Mouse (Mus musculus) MEL-GATA-1-ER (cell line): ENCODE data around the gene Khnyn.
A peak's percentile ranks its signal among the peaks of the same experiment; 100 is the strongest.

Source experiments
- DNase-seq: peaks from one replicate; pipeline ENCODE4 v3.0.0-alpha.2; 2012; ENCODE audit warnings: low read depth; ENCODE audit errors: extremely low read depth

Khnyn gene

DNA sequence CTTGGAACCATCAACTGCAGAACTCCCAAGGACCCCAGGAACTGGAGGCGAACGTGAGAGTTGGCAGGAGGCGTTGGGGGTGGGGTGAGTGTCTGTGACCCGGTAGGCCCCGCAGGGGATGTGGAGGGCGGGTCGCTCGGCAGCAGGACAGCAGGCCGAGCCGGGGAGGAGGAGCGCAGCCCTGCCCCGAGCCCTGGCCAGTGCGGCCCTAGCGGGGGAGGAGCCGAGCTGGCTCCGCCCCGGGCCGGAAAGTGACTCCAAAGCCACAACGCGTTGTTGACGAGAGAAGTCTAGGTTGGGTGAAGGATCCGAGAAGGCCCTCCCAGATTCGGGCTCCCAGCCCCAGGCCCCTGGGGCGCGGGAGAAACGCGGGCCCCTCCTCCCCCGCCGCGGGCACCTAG lies at the start of gene Khnyn:
Gene Khnyn, plus strand, starts transcription at position 235 of the 401 bp plus-strand sequence.
- DNase-seq = peak; percentile 81

DNA sequence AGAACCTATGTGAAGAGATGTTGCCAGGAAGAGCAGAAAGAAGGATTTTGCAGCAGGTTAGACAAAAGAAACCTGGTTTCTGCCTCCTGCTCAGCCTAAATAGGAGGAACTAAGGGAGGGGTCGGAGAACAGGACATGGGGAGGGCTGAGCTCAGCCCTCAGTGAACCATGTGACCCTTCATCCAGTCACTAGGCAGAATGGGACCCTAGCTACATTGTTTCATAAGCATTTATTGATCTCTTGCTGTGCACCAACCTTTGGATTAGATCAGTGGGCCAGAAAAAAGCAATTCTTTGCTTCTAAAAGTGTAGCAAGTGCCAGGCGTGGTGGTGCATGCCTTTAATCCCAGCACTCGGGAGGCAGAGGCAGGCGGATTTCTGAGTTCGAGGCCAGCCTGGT lies 46.4 kb upstream of the Khnyn start:
- DNase-seq = no peak

DNA sequence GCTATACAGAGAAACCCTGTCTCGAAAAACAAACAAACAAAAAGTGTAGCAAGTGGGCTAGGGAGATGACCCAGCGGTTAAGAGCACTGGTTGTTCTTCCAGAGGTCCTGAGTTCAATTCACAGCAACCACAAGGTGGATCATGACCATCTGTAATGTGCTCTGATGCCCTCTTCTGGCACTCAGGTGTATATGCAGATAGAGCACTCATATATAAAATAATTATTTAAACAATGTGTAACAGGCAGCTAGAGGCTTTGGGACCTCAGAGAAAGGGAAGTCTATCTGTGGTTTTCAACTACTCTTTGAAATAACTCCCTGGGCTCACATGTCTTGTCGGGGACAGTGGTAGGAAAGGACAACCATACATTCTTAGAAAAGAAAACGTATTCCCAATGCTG lies 46.0 kb upstream of the Khnyn start:
- no peak for DNase-seq

DNA sequence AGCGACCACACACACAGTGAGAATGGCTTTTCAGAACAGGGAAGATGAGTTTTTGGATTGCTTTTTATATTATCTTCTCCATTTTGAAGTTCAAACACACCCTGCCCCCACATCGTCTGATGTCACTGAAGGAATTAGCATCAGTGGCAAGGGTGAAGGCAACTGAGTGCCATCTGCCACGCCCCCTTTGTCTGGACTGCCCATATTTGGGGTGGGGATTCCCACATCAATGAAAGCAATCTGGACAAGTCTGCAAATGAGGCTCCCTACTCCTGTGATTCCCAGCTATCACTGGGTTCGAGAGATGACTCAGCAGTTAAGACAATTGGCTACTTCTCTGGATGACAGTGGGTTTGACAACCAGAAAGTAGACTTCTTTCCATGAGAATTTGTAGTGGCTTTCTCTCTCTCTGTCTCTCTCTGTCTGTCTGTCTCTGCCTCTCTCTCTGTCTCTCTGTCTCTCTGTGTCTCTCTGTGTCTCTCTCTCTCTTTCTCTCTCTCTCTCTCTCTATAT lies 43.8 kb upstream of the Khnyn start:
- DNase-seq = no peak

DNA sequence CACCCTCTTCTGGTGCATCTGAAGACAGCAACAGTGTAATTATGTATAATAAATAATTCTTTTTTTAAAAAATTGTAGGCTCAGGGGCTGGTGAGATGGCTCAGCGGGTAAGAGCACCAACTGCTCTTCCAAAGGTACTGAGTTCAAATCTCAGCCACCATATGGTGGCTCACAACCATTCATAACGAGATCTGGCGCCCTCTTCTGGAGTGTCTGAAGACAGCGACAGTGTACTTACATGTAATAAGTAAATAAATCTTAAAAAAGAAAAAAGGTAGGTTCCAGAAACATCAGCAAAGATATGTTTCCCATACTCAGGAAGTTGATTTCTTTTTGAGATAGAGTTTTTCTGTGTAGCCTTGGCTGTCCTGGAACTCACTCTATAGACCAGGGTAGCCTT lies 42.0 kb upstream of the Khnyn start:
- DNase-seq = no peak

DNA sequence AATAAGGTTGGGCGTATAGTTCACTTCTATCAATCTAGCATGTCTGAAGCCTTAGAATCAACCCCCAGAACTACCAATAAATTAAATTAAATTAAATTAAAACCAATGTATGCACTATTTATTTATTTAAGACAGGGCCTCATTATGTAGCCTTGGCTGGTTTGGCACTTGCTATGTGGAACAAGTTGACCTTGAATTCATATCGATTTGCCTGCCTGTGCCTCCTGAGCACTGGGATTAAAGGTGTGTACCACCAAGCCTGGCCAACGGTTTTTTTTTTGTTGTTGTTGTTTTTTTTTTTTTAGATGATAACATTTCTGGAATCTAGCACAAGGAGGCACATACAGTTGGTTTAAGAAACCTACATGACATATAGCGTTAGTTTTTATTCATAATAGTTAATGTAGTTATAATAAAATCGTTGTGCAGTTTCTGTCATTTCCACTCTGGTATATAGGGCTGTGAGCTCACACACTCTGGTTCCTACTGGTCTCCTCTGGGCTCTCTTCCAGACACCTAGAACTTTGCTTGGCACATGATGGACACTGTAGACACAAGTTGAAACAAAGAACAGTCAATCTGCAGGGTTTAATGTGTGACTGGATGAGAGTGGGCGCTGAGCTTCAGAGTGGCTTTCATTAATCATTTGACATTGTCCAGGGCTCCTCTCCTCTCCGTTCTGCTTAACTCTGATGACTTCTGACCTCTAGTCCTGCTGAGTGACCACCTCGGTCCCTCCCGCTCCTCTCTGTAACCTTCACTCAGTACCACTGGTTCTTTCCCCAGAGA lies 39.0 kb upstream of the Khnyn start:
- DNase-seq = no peak

DNA sequence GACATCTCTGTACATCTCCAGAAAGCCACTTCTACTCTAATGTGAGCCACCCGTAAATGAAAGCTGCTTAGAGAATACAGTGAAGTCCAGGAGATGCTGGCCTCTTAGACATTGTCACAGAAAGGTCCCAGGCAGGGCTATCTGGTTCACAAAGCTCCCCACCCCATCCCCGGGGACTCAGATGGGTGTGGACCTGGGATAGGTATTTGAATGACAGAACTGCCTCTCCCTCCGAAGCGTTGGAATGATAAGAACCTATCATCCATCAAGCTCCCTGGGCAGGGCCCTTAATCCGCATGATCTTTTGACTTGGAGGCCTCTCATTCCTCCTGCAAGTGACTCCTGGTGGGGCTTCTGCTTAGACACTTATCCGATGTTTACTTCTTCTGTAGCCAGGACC lies 33.9 kb upstream of the Khnyn start:
- no peak for DNase-seq

DNA sequence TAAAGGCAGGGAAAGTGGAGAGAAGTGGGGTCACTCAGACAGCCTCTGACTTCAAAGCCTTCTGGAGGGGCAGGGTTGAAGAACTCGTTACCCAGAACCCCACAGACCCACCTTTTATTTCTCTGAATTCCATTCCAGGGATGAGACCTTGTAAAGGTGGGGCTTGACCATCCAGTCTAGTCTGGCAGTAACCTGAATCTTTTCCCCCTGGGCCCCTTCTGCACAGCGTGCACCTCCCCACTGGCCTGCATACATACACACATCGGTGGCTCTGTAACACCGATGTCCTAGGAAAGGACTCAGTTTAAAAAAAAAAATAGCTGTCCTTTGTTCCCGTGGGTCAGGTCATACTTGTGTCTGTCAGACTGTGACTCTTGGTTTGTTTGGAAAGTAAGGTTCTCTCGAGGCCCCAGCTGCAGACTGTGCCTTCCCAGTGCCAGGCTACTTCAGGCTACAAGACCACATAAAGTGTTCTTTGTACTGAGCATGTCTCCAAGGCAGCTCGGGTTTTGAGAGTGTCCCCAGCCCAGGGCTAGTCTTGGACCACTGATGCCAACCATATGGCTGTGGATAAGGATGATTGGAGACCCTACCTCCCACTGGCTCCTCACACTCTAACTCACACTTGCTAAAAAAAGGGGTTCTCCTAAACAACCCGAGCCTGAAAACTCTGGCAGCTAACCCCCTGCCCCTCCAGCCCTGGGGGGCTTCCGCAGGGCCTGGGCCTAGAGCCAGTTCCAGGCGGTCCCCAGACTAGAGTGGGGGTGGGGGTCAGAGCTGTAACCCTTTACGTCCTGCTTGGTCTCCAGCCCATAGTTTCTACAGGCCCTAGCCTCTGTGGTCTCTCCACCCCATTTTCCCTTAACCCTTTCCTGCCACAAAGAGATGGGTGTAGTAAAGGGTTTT lies 31.8 kb upstream of the Khnyn start:
- DNase-seq = no peak

DNA sequence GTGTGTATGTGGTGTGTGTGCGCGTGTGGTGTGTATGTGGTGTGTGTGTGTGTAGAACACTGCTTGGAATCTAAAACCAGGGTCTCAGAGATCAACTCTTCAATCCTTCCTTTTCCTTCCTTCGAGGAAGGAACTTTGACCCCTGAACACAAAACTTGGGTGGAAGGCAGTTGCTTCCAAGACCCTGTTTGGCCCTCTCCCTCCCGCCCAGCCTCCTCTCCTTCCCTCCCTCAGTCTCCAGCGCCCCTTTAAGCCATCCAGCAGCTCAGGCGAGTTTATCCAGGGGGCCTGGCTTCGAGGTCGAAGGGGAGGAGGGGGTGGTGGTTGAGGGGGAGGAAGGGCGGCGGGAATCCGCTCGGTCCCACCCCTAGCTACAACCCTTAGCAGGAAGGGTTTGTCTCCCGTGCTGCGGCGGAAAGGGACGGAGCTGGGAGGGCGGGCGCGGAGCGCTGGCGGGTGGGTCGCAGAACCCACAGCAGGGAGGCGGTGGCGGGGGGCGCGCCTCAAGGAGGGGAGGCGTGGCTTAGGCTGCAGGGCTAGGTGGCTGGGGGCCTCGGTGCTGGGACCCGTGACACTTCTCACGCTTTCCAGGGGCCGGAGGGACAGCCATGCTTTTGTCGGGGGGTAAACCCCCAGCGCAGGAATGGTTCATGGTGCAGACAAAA lies 31.0 kb upstream of the Khnyn start, which contains the start of gene Nynrin:
Gene Nynrin, plus strand, starts transcription at position 390 of the 665 bp plus-strand sequence.
- no peak for DNase-seq

DNA sequence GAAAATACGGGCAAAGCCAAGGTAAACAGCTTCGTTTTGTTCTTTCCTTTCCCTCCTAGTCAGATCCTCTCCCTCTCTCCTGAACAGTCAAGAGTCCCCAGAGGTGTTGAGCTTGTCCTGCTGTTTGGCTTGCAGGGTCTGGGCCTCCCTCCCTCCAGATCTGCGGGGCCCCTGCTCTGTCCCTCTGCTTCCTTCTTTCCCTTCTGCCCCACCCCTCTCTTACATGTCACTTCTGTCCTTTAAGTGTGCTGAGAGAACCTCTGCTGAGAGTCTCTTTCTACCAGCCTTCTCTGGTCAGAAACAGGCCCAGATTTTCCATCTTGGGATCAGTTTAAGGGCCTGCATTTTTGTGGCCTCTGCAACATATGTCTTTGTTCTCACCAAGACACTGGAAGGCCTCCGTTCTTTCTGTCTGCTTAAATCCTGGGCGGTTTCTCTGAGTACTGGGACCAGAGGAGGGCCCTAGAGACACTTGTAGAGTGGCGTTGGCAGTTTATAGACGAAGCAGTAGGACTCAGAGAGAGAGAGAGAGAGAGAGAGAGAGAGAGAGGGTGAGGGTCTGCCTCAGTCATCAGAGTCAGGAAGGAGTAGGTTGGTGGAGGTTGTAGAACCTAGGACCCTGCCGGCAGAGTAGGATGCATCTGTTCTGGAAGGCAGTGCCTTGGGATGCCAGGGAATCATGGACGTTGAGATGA lies 30.2 kb upstream of the Khnyn start:
- DNase-seq = no peak

DNA sequence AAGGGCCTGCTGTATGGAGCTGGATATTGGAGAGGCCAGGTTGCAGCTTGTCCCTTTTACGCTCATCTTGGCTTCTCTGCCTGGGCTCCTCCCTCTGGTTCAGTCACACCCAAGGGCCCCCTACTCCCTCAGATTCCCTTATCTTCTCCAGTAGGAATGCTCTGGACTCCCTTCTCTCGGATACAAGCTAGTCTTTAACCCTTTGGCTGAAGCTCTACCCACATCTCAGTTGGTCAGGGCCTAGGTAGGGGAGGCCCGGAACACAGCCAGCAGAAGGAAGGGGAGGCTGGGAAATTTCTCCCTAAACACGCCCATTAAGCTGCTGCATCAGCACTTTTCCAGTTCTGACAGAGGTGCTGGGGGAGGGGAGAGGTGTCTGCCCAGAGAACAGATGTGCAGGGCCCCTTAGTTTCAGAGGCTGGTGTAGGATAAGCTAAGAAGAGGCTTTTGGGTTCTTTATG lies 29.6 kb upstream of the Khnyn start:
- no peak for DNase-seq

DNA sequence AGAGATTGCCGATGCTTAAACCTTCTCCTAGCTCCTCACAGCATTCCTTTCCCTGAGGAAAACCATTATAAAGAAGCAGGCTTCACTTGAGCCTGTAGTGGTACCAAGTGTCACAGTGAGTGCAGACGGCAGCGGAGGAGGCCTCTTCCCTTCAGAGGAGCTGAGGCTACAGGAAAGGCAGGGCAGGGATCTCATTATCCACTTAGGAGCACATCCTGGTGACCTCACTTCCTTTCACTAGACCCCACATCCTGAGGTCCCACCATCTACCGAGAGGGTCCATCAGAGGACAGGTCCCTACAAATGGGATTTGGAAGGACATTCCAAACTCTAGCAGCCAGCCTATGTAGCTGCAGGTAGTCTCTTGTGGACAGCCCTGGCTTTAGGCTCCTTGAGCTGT lies 27.2 kb upstream of the Khnyn start:
- no peak for DNase-seq

DNA sequence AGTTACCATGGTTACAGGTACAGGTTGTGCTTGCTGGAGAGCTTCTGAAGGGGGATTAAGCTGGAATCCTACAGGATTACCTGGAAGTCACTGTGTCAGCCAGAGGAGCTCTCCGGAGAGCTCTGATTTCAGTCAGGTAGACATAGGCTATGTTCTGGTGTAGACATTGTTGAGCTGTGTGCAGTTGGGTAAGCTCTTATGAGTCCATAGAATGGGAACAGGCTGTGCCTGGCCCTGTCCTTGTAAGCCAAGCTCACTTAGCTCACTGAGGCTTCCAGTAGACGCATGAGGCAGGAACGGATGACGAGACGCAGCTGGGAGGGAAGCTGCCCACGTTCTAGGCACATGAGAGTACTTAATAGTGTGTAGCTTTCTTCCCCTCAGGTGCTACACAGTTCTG lies 22.6 kb upstream of the Khnyn start:
- no peak for DNase-seq

DNA sequence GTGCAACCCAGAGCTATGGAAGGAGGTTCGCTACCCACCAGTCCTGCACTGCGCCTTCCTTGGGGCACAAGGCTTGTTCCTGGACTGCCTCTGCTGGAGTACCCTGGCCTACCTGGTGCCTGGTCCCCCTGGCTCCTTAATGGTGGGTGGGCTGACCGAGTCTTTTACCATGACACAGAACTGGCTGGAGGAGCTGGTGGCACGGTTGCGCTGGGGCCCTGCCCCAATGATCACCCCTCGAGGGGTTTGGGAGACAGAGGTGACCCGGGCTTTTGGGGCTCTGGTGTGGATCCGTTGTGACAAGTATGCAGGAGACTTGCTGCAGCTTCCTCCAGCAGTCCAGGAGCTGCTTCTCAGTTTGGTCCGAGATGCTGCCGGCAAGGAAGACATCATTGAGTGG lies 21.8 kb upstream of the Khnyn start:
- no peak for DNase-seq

DNA sequence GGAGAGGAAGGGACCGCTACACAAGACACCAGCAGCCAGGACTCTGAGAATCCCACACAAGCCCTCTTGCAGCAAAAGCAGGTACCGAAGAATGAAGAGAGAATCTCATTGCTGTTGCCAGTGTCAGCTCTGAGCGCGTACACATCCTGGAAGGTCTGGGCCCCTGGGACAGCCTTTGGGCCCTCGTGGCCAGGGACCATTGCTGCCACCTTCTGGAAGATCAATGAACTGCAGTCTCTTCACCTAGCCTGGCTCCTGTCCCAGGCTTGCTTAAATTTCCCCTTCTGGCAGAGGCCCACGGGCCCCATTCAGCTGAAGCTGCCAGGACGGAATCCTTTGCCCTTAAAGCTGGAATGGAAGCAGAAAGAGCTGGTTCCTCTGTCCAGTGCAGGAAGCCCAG lies 21.0 kb upstream of the Khnyn start:
- DNase-seq = peak; percentile 41

DNA sequence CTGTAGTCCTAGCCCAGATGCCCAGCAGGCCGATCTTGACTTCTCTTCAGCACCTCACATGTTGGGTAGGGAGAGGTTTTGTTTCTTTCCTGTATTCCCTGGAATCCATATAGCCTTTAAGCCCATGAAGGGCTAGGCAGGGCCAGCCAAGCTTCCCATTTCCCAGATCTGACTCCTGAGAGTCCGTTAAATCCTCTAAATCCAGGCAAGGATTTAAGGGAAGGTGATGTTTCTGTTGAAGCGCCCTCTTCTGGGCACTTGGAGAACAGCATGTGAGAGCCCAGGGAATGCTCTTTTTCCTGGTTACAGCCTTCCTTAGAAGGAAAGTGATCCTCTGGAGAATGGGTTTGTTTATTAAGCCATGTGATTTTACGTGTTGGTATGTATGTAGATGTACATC lies 17.8 kb upstream of the Khnyn start:
- DNase-seq = no peak

DNA sequence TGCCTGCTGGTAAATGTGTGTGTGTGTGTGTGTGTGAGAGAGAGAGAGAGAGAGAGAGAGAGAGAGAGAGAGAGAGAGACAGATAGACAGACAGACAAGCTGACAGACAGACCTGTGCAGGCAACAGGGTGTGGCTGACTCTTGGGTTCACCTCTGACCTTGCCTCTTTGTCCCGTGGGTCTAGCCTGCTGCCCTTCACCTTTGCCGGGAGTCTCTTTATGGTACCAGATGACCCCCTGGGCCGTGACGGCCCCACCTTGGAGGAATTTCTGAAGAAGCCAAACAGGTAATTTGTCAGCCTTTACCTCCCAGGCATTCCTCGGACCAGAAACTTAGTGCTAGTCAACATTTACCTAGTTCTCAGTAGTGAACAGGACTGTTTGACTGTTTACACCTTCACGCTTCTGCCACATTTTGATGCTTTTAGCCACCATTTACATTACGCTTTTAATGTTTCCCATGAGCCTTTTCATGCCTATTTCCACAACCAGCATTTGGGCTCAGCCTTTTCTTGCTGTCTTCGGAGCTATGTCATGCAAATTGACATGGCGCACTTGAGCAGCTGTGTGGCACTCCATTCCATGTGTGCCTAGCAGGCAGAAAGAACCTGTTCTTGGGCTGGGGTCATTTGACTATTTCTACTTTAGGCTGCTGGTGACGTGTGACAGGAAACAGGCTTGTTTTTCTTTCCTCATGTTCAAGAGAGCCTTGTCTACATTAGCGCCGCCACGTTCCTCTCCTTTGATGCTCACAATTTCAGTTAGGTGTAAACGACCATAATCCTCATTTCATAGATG lies 16.3 kb upstream of the Khnyn start:
- DNase-seq = no peak

DNA sequence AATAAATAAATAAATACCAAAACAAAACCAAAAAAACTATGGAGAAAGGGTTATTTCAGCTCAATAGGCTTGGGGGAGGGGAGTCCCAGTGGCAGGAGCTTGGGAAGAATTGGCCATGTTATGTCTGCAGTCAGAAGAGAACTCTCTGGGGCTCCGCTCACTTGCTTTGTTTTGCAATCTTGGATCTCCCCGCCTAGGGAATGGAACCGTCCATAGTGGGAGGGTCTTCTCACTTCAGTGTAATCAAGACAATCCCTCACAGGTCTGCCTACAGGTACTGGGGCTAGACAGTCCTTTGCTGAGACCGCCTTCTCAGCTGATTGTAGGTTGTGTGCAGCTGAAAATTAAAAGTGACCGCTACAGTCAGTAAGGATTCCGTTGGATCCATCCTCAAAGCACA lies 15.2 kb upstream of the Khnyn start:
- no peak for DNase-seq

DNA sequence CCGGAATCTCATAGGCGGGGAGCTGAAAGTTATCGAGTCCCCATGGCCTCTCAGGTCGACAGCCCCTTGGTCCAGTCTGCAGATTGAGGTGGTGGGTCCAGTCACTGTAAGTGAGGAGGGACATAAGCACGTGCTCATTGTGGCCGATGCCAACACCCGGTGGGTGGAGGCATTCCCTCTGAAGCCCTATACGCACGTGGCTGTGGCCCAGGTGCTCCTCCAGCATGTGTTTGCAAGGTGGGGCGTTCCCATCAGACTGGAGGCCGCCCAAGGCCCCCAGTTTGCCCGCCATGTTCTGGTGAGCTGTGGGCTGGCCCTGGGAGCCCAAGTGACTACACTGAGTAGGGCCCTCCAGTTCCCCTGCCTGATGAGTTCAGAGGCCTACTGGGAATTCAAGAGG lies 12.7 kb upstream of the Khnyn start:
- no peak for DNase-seq

DNA sequence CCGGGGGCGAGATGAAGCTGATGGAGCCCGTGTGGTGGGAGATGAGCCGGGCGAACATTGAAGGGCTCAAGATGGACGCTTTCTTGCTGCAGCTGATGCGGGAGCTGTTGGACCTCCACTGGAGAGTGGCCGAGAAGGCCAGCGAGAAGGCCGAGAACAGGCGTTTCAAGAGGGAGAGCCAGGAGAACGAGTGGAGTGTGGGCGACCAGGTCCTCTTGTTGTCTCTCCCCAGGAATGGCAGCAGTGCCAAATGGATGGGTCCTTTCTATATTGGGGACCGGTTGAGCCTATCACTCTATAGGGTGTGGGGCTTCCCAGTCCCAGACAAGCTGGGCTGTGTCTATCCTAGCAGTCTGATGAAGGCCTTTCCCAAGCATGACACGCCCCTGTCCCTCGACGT lies 12.2 kb upstream of the Khnyn start:
- no peak for DNase-seq
